Comparison of ENCODE assay signal across 8 mouse cellular contexts in genomic region chr7:130645994-130646761, GRCm38 (mm10).
DNase-seq lines count a peak whose midpoint lies in the region; ATAC-seq and TF ChIP-seq lines count a peak whose summit lies in the region.

No protein-coding gene starts in this region.

- no peak for TF ChIP-seq POLR2A in cortical plate, adult 2 months (IDR thresholded peaks at IDR 0.05; ENCODE audit: extremely low read depth, insufficient read depth, low read length)

- peak overlapping the region; percentile 75 for H3K27ac ChIP-seq in layer of hippocampus, adult 2 months
- peak overlapping the region; percentile 32; the same call in 1 of the 2 replicates for H3K27ac ChIP-seq in cortical plate, adult 2 months (ENCODE audit: insufficient read depth, low read length)
- H3K27ac ChIP-seq in intestine, postnatal 0 days (ENCODE audit: low read depth, low read length), result peak overlapping the region; percentile 97
- H3K27ac ChIP-seq in lung, embryonic 14.5 days (ENCODE audit: low read depth), result peak overlapping the region; percentile 99

- peak overlapping the region; percentile 64 for H3K4me3 ChIP-seq in layer of hippocampus, adult 2 months
- peak overlapping the region; percentile 38 for H3K4me3 ChIP-seq in cortical plate, adult 2 months (ENCODE audit: insufficient read depth, low read length)
- peak overlapping the region; percentile 60 for H3K4me3 ChIP-seq in intestine, postnatal 0 days (ENCODE audit: low read depth, low read length)
- peak overlapping the region; percentile 68 for H3K4me3 ChIP-seq in lung, embryonic 14.5 days (ENCODE audit: low read depth, low read length)

- H3K36me3 ChIP-seq in intestine, postnatal 0 days (ENCODE audit: control insufficient read depth, insufficient read depth), result no peaks in the 10 kb centered on the region; the same call in 1 of the 2 replicates
- H3K36me3 ChIP-seq in lung, embryonic 14.5 days (ENCODE audit: insufficient read depth), result no peaks in the 10 kb centered on the region

- no peaks in the 10 kb centered on the region for H3K27me3 ChIP-seq in intestine, postnatal 0 days (replicated peaks; ENCODE audit: control insufficient read depth, insufficient read depth, low read length)
- no peaks in the 10 kb centered on the region for H3K27me3 ChIP-seq in lung, embryonic 14.5 days (ENCODE audit: insufficient read depth, low read length)

- H3K4me2 ChIP-seq in intestine, postnatal 0 days (replicated peaks; ENCODE audit: low read depth), result peak overlapping the region; percentile 79
- peak overlapping the region; percentile 94 for H3K4me2 ChIP-seq in lung, embryonic 14.5 days

- no peaks in the 10 kb centered on the region; the same call in 1 of the 2 replicates for H3K4me1 ChIP-seq in cortical plate, adult 2 months (ENCODE audit: control insufficient read depth, insufficient read depth, low read length)
- peaks cover 21% of the 10 kb centered on the region; the same call in 1 of the 2 replicates for H3K4me1 ChIP-seq in intestine, postnatal 0 days (replicated peaks; ENCODE audit: control insufficient read depth, insufficient read depth, low read length)
- H3K4me1 ChIP-seq in lung, embryonic 14.5 days (ENCODE audit: insufficient read depth), result peaks cover 11% of the 10 kb centered on the region

- DNase-seq in layer of hippocampus, adult 2 months (ENCODE audit: low spot score in 2 of 2), result no peak
- no peak for DNase-seq in layer of hippocampus, adult 9-11 months
- peak; percentile 99 for DNase-seq in heart, adult 11 months
- peak; percentile 86 for DNase-seq in lung, embryonic 14.5 days
- peak; percentile 70 for DNase-seq in thymus, postnatal 4 days

- ATAC-seq in intestine, postnatal 0 days, result peak; percentile 90
- peak; percentile 90 for ATAC-seq in lung, embryonic 14.5 days (ENCODE audit: insufficient read depth)
- ATAC-seq in neutrophil, adult 5-6 weeks (ENCODE audit: extremely low read depth, insufficient number of reproducible peaks, low FRiP score, poor library complexity, severe bottlenecking), result peak; percentile 14; the same call in 1 of the 2 replicates

- WGBS in intestine, postnatal 0 days, result 1% methylated on average over 45 of the region's 55 CpGs
- WGBS in lung, embryonic 14.5 days, result under 1% methylated on average over 54 of the region's 55 CpGs

- peak; percentile 53 for TF ChIP-seq CTCF in layer of hippocampus, adult 2 months (conservative IDR thresholded peaks at IDR 0.05)
- no peak for TF ChIP-seq CTCF in cortical plate, adult 2 months (IDR thresholded peaks at IDR 0.05; ENCODE audit: extremely low read depth, insufficient read depth, low read length)
- peak; percentile 48 for TF ChIP-seq CTCF in intestine, postnatal 0 days (IDR thresholded peaks at IDR 0.05; ENCODE audit: low read depth)
- TF ChIP-seq CTCF in lung, embryonic 14.5 days (IDR thresholded peaks at IDR 0.05; ENCODE audit: low read depth), result peak; percentile 52

- H3K9ac ChIP-seq in intestine, postnatal 0 days (ENCODE audit: low read depth, low read length), result peak overlapping the region; percentile 88
- H3K9ac ChIP-seq in lung, embryonic 14.5 days, result peak overlapping the region; percentile 94

- no peaks in the 10 kb centered on the region for H3K9me3 ChIP-seq in intestine, postnatal 0 days (ENCODE audit: control insufficient read depth)
- H3K9me3 ChIP-seq in lung, embryonic 14.5 days (ENCODE audit: low read depth, low read length), result no peaks in the 10 kb centered on the region

Comparison
In these comparisons a context has a peak if more than half of its experiments do, and no peak if none do; other contexts are left out.
1. DNase-seq: peak in heart, adult 11 months (single experiment), lung, embryonic 14.5 days (single experiment) and thymus, postnatal 4 days (single experiment); none in layer of hippocampus, adult 2 months (0 of 2) and layer of hippocampus, adult 9-11 months (single experiment).
2. H3K27ac ChIP-seq: peak in every context shown above with its lines; median percentile 99 in lung, embryonic 14.5 days; 97 in intestine, postnatal 0 days; 75 in layer of hippocampus, adult 2 months; 32 in cortical plate, adult 2 months.
3. ATAC-seq: peak in every context shown above with its lines; median percentile 90 in intestine, postnatal 0 days; 90 in lung, embryonic 14.5 days; 14 in neutrophil, adult 5-6 weeks.
4. Peak in every context shown above with its lines, with median percentiles within 50 percentile points of each other: H3K4me3 ChIP-seq.